Mouse (Mus musculus): ENCODE data around the gene Ahcyl2.

GRCm38 (mm10) chr6:29777238-29777555 is 9.4 kb downstream of the Ahcyl2 start:
- TF ChIP-seq POLR2A (IDR thresholded peaks at IDR 0.05; ENCODE audit: borderline replicate concordance, extremely low read depth, low read depth, low read length) (no peak), CTCF (IDR thresholded peaks at IDR 0.05; ENCODE audit: insufficient read depth, low read length) (no peak)

All from lung, adult 2 months (tissue).